Mouse (Mus musculus) gastrocnemius, postnatal 4 days (tissue): ENCODE measurements around the gene Pip5kl1. TPM values are rescaled to one million over a fixed set of nuclear protein-coding genes. Genes with fewer than 3 reads are reported as not detected.

Experiments used
- DNase-seq, 2 experiments: peaks; one replicate each; pipeline ENCODE4 v3.0.0; 2021 to 2022; ENCODE audit warnings: low spot score in 2 of 2, mixed read lengths in 2 of 2
- total RNA-seq, 2 experiments: library from RNA; stranded (reverse); gene quantifications; 2 replicates each; pipeline ENCODE4 v1.2.3; 2021

Gene Pip5kl1
- total RNA-seq, 2 experiments from 2014 or later: not detected

GRCm38 (mm10) chr2:32547380-32547779, 27.2 kb upstream of the Pip5kl1 start:
- no peak for DNase-seq

DNA sequence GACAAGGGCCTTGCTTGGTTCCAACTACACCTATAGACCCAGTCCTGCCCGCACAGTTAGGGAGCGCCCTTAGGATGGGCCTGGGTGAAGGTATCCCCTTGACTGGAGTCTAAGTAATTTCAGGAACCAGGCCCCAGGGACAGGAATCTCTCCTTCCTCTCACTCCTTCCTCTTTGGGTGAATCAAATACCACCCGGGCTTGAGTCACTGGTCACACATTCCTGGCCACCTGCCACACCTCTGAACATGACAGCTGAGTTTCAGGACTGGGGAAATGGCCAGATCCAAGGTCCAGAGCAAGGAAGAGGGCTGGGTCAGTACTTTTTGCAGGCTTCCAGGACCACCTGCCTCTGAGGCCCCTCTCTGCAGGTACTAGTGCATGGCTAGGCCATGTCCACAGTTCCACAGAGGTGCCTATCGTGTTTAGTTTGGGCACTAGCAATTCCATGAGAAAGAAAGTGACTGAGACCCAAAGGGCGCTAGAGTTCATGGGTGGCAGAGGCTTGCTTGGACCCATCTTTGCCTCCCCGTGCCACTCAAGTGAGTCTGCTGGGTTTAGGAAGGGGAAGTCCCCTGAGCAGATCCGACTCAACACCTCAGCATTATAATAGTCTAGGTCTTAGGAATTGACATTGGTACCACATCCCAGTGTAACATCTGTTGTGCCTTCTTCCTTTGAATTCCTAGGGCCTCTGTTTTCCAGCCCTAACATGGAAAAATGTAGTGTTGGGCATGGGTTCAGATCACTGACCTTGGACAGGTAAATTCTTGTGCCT, 26.4 kb upstream of the Pip5kl1 start:
- peak in 1 of 2 experiments; percentile 53 for DNase-seq

DNA sequence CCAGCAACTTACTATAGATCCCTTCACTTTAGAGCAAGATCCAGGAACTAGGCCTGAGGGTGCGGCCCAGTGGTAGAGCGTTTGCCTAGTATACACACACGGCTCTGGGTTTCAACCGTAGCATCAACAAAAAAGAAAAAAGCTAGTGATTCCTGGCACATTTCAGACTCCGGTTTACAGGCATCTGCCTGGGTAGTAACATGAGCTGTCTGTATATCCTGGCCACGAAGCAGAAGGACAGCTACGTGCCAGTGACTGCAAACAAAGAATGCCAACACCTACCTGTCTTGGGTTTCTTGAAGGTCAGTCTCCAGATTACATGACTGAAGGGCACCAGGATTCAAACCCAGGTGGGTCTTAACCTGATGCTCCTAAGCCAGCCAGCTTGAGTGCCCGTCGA, 25.4 kb upstream of the Pip5kl1 start:
- no peak for DNase-seq

DNA sequence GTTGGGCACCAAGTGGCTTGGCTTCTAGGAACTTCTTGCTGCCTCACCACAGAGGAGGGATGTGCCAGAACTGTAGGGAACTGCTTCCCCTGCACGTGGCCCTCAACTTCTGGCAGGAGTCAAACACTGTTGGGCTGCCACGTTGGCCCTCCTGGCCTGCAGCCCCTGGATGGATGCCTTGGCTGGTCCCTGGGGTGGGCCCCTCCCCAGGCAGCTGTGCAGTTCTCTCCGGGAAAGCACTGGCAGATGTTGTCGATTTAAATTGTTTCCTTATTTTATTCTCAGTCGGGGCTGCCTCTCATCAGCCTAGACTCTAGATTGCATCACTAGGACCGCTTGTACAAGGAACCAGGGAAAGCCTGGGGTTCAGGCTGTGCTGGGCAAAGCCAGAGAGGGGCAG, 24.8 kb upstream of the Pip5kl1 start:
- DNase-seq: peak; percentile 87

DNA sequence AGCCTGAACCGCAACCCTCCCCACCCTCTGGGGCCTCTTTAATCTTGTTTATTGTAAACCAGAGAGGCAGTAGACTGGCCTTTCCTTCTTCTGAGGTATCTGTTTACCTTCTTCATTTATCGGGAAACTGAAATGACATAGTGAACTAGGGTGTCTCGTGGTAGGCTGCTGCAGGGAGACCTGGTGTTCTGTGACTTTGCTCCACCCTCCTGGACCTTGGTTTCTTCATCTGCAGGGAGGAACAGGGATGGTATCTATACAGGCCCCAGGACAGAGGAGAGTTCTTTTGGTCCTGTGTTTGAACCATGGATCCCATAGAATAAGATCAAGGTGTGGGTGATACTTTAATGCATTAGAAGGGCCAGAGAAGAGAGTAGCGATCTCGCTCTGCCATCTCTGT, 23.4 kb upstream of the Pip5kl1 start:
- DNase-seq: no peak

GRCm38 (mm10) chr2:32553592-32554148, 20.9 kb upstream of the Pip5kl1 start:
- DNase-seq: no peak

GRCm38 (mm10) chr2:32555484-32555883, 19.1 kb upstream of the Pip5kl1 start:
- no peak for DNase-seq

- DNase-seq: no peak
These were observed 18.6 kb upstream of the Pip5kl1 start for GRCm38 (mm10) chr2:32556019-32556418.

DNA sequence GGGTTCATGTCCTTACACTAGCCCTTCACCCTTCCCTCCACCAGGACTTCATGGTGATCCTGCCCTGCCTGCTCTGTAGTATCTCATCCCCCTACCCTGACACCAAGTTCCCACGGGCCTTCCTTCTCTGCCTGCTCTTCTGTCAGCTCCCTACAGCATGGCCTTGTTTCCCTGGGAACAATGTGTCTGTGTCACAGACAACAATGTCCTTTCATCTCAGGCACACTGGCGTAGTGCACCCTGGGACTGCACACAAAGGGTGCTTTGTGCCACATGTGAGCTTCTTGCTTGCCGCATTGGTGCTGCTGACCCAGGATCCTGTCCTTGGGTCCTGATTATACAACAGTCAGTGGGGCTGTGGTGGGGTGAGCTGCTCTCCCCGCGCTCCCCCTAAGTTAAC, 15.0 kb upstream of the Pip5kl1 start:
- no peak for DNase-seq

DNA sequence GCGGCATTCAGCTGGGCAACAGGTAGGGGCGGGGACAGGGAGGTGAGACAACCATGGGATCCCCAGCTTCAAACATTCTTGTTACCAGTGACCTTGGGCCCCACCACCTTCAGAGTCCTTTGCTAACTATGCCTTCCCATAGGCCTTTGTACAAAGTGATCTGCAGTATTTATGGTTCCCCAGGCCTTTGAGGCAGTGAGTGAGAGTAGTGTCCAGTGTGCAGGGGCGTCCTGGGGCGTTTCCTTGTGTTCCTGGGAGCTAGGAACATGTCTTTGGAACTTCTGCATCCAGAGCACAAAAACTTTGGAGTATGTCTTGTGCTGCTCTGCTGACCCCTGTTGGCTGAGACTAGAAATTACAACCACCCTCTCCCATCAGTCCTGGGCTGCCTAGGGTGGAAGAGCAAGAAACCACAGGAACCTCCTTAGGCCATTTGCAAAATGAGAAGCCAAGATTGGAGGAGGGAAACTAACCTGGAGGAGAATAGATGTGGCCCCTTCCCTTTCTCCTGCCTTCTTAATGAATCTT, 8.0 kb upstream of the Pip5kl1 start:
- DNase-seq: peak in 1 of 2 experiments; percentile 66

DNA sequence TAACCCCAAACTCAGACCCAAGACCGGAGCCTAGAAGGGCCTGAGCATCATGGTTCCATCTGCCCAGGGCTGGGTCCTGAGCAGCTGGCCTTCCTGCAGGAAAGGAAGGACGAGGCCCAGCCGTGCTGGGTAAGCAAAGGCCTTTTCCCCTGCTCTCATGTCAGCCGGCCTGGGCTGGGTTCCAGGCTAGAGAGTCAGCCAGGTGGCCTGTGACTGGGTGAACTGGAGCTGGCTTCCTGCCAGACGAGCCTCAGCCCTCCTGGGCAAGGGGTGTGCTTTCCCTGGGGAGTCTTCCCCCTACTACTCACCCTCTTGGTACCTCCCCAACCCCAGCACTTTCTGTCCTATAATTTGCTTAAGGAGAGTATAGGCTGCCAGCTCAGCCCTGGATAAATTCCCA, 6.4 kb upstream of the Pip5kl1 start:
- no peak for DNase-seq

- no peak for DNase-seq
These were observed 5.7 kb upstream of the Pip5kl1 start for GRCm38 (mm10) chr2:32568941-32569340.

GRCm38 (mm10) chr2:32570698-32571494, 3.7 kb upstream of the Pip5kl1 start, which contains the start of gene Dpm2:
TSS of gene Dpm2 (plus strand) at chr2:32570858.
- DNase-seq: peak; percentile 69 to 90

DNA sequence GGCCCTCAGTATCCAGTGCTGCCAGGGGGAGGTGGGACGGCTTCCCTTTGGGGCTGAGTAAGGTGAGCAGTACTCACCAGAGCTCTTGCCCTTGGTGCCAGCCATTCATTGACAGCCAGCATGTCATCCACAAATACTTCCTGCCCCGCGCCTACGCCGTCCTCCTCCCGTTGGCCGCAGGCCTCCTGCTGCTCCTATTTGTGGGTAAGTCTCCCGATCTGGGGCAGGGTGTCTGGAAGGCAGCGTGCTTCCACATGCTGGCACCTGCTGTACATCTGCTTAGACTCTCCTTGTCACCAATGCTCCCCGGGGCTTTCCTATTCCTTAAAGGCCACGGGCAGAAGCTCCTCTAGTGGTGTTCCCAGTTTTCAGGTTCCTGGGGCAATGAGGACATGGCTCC, 2.4 kb upstream of the Pip5kl1 start:
- no peak for DNase-seq

GRCm38 (mm10) chr2:32574901-32575585, 446 bp downstream of the Pip5kl1 start:
- DNase-seq: no peak

DNA sequence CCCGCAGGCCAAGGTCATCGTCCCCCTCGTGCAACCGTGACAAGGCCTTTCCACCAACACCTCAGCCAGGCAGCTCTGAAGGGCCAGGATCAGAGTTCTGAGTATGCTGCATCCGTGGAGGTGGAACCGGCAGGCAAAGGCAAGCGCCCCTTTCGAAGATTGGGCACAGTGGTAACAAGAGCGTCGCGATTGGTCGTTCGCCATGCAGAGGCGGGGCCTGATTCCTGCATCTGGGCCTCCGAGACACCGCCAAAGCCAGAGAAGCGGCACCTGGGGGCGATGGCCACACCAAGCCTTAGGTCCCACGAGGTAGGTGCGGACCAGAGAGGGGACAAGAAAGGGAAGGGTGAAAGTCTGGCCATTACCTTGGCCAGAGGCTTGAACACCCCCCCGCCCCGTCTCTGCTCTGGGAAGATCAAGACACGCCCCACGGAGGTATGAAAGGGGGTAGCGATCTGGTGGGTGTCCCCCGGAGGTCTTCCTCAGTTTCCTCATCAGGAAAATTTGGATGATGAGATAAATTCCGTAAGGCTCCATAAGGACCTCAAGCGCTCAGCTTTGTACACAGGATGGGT, 1.1 kb downstream of the Pip5kl1 start, which contains the start of gene 9430097D07Rik:
TSS of gene 9430097D07Rik (minus strand) at position 99 of the 575 bp plus-strand sequence.
- no peak for DNase-seq

DNA sequence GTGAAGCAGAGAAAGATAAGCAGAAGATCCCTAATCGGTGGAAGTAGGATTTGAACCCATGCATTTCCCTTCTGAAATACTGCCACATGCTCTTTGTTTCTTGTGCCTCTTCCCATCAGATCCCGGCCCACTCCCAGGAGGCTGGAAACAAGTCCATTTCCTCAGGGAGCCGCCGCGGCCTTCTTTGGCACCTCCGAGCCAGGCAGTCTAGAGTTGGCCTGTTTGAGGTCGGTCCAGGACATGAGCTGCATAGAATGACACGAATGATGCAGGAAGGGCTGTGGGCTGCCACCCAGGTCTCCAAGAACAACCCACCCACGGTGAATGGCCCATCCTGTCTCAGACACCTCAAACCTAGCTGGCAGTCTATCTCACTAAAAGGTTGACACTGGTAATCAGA, 1.9 kb downstream of the Pip5kl1 start:
- no peak for DNase-seq

DNA sequence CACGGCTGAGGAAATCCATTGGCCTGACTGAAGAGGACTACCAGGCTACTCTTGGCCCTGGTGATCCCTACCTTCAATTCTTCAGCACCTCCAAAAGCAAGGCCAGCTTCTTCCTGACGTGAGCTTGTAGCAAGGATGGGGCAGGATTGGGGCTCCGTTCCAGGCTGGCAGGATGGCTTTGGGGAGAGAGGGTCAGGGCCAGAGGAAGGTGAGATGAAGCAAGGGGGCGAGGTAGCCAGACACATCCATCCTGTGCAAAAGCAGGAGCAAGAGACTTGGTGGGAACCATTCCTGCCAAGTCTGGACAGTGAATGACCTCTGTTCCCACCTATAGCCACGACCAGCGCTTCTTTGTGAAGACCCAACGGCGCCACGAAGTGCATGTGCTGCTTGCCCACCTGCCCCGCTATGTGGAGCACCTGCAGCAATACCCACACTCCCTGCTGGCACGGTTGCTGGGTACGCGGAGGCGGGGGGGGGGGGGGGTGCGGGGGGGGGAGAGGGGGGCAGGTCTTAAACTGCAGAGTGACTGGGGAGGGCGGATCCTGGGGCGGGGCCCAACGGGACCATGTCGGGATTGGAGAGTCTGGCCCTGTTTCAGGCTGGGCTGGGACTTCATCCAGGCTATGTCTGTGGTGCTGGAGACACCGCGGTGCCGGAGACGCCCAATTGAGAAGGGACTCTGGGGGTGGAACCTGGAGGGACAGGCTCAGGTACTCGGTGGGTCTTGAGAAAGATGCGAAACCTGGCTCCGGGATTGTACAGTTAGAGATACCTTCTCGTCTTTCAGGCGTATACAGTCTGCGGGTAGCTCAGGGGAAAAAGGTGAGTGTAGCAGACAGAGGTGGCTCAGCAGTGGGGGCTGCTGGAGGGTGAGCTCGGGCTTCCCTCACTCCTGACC, 3.8 kb downstream of the Pip5kl1 start:
- no peak for DNase-seq

DNA sequence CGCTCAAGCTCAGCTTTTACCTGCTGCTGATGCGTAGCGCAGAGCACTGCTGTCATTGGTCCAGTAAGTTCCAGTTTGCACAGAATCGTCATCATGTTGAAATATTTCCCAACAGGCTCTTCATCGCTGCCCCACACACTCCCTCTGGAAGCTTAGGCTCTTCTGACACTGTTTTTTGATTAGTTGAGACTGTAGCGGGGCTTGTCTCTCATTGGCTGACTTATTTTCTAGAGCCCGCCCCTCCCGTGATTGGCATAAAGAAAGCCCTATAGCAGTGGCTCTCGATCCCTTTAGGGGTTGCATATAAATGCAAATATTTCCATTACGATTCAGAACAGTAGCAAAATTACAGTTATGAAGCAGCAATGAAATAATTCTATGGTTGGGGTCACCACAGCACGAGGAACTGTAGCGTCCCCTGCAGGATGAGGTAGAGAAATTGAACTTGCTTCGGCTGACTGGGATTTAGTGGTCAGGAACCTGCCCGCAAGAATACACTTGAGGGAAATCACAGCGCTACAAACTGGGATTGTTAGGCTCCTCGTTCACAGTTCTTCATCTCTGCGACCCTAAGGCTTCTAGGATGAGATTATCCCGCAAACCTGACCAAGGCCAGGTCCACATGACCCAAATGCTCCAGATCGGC, 7.0 kb downstream of the Pip5kl1 start:
- DNase-seq: no peak
